Mouse (Mus musculus): ENCODE results near the gene Fan1.

- TF ChIP-seq CTCF (IDR thresholded peaks at IDR 0.05; ENCODE audit: insufficient read depth, low read depth, low read length) (no peak), POLR2A (IDR thresholded peaks at IDR 0.05; ENCODE audit: insufficient read depth, low read depth, low read length) (no peak)
Observed at GRCm38 (mm10) chr7:64360586-64360945, 13.3 kb downstream of the Fan1 start.
